Mouse (Mus musculus) fibroblast of lung, adult 2 months (primary cell): ENCODE data around the gene Tsks.

Experiments
- DNase-seq: peaks from one replicate; pipeline ENCODE4 v3.0.0-alpha.2; 2011; ENCODE audit warnings: low read depth

The Tsks gene

GRCm38 (mm10) chr7:44942904-44943303 is at the start of gene Tsks:
Gene Tsks (plus strand): TSS chr7:44943204.
- DNase-seq, result no peak

- no peak for DNase-seq
Measured at GRCm38 (mm10) chr7:44894175-44894574, 48.8 kb upstream of the Tsks start.

- DNase-seq, result no peak
Measured at GRCm38 (mm10) chr7:44895206-44895592, 47.8 kb upstream of the Tsks start.

- peak; percentile 96 for DNase-seq
Measured at GRCm38 (mm10) chr7:44895593-44896434, 47.2 kb upstream of the Tsks start, which contains the start of gene Fuz. Gene Fuz (plus strand): TSS chr7:44896079.

GRCm38 (mm10) chr7:44896499-44896898 is 46.5 kb upstream of the Tsks start:
- DNase-seq, result no peak

- DNase-seq, result no peak
Measured at GRCm38 (mm10) chr7:44898607-44899006, 44.4 kb upstream of the Tsks start.

- DNase-seq, result no peak
Measured at GRCm38 (mm10) chr7:44900632-44901031, 42.4 kb upstream of the Tsks start.

- no peak for DNase-seq
Measured at GRCm38 (mm10) chr7:44901230-44901722, 41.7 kb upstream of the Tsks start.

DNA sequence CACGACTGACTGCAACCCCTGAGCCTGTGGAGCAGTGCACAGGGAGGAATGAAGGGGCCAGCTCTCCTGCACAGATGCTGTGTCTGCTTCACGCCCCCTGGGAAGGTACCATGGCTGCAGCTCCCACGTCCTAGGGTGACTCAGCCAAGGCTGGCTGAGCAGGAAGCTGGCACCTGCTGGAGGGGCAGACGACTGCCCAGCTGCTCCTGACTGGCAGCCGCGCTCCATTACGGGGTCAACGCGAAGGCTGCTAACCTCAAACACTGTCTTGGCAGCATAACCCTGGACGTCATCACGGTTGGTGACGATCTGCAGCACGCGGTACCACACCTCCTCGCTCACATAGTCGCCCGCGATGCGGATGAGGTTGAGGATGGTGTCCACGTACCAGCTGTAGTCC is 37.6 kb upstream of the Tsks start:
- DNase-seq, result no peak

DNA sequence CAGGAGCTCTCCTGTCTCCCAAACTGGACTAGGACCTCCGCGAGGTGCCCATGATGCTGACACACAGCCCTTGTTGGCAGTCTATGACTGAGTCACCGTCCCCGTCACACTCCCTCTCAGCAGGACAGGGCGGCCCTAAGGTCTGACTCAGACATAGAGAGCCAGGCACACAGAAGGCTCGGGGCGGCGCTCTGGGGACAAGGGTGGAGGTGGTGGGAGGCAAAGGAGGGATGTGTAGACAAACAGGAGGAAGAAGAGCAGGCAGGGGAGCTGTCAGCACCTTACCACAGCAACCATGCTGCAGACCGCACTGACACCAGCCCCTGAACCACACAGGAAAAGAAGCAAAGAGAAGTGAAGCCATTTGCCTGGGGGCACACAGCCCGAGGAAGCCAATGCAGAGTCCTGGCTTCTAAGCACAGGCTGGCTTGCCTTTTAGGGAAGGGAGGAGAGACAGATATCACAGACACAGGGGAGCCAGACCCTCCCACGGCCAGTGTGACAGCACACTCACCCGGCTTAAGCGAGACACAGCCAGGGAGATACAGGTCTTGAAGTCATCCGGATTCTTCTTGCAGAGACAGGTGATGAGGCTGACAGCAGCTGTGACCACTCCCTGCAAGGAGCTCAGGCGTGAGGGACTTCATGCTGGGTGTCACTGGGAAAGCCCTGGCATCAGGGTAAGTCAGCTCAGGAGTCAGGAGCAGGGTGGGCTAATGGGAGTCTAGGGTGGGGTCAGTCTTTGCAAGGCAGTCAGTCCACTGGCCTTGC is 34.1 kb upstream of the Tsks start:
- DNase-seq, result no peak

GRCm38 (mm10) chr7:44914396-44914795 is 28.6 kb upstream of the Tsks start:
- no peak for DNase-seq

GRCm38 (mm10) chr7:44915314-44915713 is 27.7 kb upstream of the Tsks start:
- DNase-seq, result no peak

DNA sequence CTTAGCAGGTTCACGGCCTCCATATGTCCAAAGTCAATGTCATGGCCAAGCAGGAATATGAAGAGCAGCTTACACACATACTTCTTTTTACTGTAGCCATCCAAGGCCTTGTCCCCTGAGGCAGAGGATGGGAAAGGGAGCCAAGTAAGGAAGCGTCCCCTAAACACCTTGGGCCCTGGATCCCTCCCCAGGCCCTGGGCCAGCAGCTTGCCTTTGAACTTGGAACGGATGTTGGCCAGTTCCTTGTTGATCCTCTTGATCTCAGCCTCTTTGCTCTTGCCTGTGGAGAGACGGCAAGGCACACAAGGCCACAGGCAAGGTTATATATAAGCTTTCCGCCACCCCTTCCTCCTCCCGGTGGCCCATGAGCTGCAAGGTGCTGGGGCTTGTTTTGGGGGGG is 26.8 kb upstream of the Tsks start:
- DNase-seq, result no peak

DNA sequence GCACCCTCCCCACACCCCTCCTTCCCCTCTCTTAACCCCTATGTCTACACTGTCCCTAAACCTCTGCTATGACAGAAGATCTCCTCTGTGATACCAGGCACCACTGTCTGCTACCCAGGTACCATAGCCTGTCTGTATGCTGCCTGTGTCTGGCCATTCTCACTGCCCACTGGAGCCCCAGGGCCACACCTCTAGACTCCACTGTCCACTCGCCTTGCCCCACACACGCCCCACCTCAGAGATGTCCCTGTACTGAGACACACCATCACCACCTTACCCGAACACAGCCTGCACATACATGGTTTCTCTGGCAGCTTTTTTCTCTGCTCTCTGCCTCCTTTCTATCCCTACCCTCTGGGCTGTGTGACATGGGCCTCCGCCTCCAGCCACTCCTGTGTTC is 26.1 kb upstream of the Tsks start:
- DNase-seq, result no peak

GRCm38 (mm10) chr7:44918219-44918618 is 24.8 kb upstream of the Tsks start:
- DNase-seq, result no peak

DNA sequence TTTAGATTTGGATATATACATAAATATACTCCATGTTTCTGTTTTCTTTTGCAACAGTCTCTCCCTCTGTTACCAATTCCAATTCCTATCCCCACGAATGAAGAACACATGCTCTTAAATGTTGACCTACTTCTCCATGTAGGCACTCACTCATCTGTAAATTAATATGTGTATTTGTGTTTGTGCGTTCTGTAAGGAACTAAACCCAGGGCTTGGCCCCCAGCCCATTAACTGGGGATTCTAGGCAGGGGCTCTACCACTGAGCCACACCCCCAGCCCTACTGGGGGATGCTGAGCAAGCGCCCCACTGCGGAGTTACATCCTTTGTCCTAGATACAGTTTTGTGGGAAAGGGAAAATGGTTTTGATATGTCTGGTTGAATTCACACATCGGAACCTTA is 23.9 kb upstream of the Tsks start:
- DNase-seq, result no peak

GRCm38 (mm10) chr7:44922530-44922929 is 20.5 kb upstream of the Tsks start:
- DNase-seq, result no peak

DNA sequence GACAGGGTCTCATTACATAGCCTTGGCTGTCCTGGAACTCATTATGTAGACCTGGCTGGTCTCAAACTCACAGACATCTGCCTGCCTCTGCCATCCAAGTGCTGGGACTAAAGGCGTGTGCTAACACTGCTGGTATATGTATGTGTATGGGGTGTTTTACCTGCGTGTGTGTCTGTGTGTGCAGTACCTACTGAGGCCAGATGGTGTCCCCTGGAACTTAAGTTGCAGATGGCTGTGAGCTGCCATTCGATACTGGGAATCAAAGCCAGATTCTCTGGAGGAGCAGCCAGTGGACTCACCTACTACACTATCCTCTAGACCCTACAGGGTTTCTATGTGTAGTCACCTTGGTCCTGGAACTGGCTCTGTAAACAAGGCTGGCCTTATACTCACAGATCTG is 17.5 kb upstream of the Tsks start:
- DNase-seq, result no peak

DNA sequence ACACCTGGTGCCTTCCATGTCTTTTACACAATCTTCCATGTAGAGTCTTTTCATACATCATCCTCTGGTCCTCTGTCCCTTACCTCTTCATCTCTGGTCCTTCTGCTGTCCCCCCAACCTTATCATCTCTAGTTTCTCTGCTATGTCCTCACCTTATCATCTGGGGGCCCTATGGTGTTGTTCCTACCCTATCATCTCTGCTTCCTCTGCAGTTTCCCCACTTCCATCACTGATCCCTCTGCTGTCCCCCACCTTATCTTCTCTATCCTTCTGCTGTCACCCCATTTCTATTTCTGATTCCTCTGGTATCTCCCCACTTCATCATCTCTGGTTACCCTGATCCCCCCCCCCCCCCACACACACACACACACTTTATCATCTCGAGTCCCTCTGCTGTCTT is 14.4 kb upstream of the Tsks start:
- no peak for DNase-seq

DNA sequence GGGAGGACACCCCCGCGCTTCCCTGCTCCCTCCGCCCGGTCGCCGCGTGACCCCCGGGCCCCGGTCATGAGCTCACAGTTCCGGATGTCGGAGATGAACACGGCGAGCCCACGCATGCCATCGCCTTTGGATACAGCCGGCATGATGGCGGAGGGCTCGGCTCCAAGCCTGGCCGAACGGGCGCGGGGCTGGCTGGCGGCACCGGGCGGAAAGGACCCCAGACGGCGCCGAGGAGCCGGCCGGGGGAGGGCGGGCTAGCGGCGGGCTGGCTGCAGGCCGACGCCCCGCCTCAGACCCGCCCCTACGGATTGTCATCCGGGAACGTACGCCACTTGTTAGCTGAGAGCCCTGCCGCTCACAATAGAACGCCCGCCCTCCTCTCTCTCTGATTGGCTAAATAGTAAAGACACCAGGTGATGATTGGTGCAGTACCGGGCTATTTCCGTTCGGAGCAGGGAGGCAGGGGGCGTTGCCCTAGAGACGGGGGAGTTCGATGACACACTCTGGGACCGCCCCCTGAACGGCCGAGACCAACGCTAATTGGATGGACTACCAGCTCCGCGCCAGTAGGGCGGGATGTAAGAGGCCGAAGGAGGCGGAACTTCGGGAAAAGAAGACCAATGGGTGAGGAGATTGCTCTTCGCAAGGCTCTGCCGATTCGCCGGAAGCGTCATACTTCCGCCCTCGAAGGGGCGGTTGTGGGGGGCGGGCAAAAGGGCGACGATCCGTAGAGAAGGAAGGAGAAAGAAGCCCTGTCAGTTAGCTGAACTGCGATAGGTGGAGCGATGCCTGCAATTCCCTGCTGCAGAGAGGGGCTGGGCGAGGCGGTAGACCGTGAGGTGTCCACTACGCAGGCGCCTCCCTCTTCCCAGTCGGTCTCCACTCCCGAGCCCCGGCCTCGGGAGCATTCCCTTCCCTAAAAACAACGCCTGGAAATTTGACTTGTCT is 13.5 kb upstream of the Tsks start, which contains the start of gene Ap2a1:
Gene Ap2a1, minus strand, starts transcription at position 293 of the 948 bp plus-strand sequence.
- DNase-seq, result peak; percentile 100

DNA sequence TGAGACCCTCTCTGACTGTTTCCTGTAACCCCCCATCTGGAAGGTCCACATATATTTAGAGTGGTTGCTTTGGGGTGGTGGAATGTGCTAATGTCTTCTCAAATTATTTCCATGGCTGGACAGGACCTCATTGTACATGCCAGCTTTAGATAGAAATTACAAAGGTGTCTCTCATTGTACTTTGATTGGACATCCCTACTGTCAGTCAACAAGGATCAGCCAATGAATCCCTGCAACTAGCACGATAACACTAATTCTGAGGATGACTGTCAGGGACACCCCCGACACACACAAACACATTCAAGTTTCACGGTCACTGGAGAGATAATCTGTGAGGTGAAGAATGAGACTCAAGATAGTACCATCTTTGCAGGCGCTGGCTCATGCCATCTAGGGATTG is 4.3 kb upstream of the Tsks start:
- no peak for DNase-seq

- no peak for DNase-seq
Measured at GRCm38 (mm10) chr7:44949922-44950321, 6.9 kb downstream of the Tsks start.
